Mouse (Mus musculus): ENCODE measurements around the gene Thsd7b. TPM values are rescaled to one million over a fixed set of nuclear protein-coding genes. Genes with fewer than 3 reads are reported as not detected.

The Thsd7b gene
- polyA plus RNA-seq, 2 experiments = 0.07 to 0.22 TPM

GRCm38 (mm10) chr1:129756548-129757240 lies 483.6 kb downstream of the Thsd7b start:
- no peak overlapping the region for H3K4me3 ChIP-seq (ENCODE audit: insufficient read depth in 1 of 2, low read depth in 2 of 2, low read length in 2 of 2)
- no peaks in the 10 kb centered on the region for H3K36me3 ChIP-seq (replicated peaks; ENCODE audit: control insufficient read depth, insufficient read depth, low read depth)
- no peak for TF ChIP-seq CTCF (IDR thresholded peaks at IDR 0.05; ENCODE audit: low read depth)
- TF ChIP-seq EP300 (IDR thresholded peaks at IDR 0.05; ENCODE audit: low read depth) = no peak
- H3K4me1 ChIP-seq (replicated peaks; ENCODE audit: control insufficient read depth in 2 of 2, insufficient read depth in 2 of 2, low read length in 1 of 2) = no peaks in the 10 kb centered on the region
- no peak overlapping the region for H3K27ac ChIP-seq
- H3K9ac ChIP-seq (replicated peaks) = no peak overlapping the region
- H3K4me2 ChIP-seq (ENCODE audit: low read depth) = no peak overlapping the region
- H3K27me3 ChIP-seq (ENCODE audit: control insufficient read depth, insufficient read depth, low read length) = no peaks in the 10 kb centered on the region
- ATAC-seq (ENCODE audit: insufficient read depth) (no peak), DNase-seq (ENCODE audit: low read depth in 3 of 3, low spot score in 3 of 3) (no peak)
- no peaks in the 10 kb centered on the region for H3K9me3 ChIP-seq (ENCODE audit: control insufficient read depth, low read length)
- 22% methylated on average over 1 of the region's 1 CpGs for WGBS (ENCODE audit: insufficient replicate concordance)

GRCm38 (mm10) chr1:129759003-129759402 lies 485.9 kb downstream of the Thsd7b start:
- H3K27ac ChIP-seq = no peak overlapping the region
- H3K4me1 ChIP-seq (replicated peaks; ENCODE audit: control insufficient read depth in 2 of 2, insufficient read depth in 2 of 2, low read length in 1 of 2) = no peaks in the 10 kb centered on the region
- H3K27me3 ChIP-seq (ENCODE audit: control insufficient read depth, insufficient read depth, low read length) = no peaks in the 10 kb centered on the region
- TF ChIP-seq CTCF (IDR thresholded peaks at IDR 0.05; ENCODE audit: low read depth) (no peak), EP300 (IDR thresholded peaks at IDR 0.05; ENCODE audit: low read depth) (no peak)
- WGBS (ENCODE audit: insufficient replicate concordance) = 54% methylated on average over 1 of the region's 1 CpGs
- DNase-seq (ENCODE audit: low read depth in 3 of 3, low spot score in 3 of 3) (no peak), ATAC-seq (ENCODE audit: insufficient read depth) (no peak)
- H3K4me3 ChIP-seq (ENCODE audit: insufficient read depth in 1 of 2, low read depth in 2 of 2, low read length in 2 of 2) = no peak overlapping the region
- no peaks in the 10 kb centered on the region for H3K9me3 ChIP-seq (ENCODE audit: control insufficient read depth, low read length)
- no peak overlapping the region for H3K4me2 ChIP-seq (ENCODE audit: low read depth)
- no peak overlapping the region for H3K9ac ChIP-seq (replicated peaks)
- no peaks in the 10 kb centered on the region for H3K36me3 ChIP-seq (replicated peaks; ENCODE audit: control insufficient read depth, insufficient read depth, low read depth)

- H3K36me3 ChIP-seq (replicated peaks; ENCODE audit: control insufficient read depth, insufficient read depth, low read depth) = no peaks in the 10 kb centered on the region
- no peak overlapping the region for H3K27ac ChIP-seq
- TF ChIP-seq EP300 (IDR thresholded peaks at IDR 0.05; ENCODE audit: low read depth) (no peak), CTCF (IDR thresholded peaks at IDR 0.05; ENCODE audit: low read depth) (no peak)
- ATAC-seq (ENCODE audit: insufficient read depth) = no peak
- no peak overlapping the region for H3K9ac ChIP-seq (replicated peaks)
- no peak overlapping the region for H3K4me2 ChIP-seq (ENCODE audit: low read depth)
- no peak overlapping the region for H3K4me3 ChIP-seq (ENCODE audit: insufficient read depth in 1 of 2, low read depth in 2 of 2, low read length in 2 of 2)
- no peaks in the 10 kb centered on the region for H3K4me1 ChIP-seq (replicated peaks; ENCODE audit: control insufficient read depth in 2 of 2, insufficient read depth in 2 of 2, low read length in 1 of 2)
- H3K27me3 ChIP-seq (ENCODE audit: control insufficient read depth, insufficient read depth, low read length) = no peaks in the 10 kb centered on the region
- DNase-seq (ENCODE audit: low read depth in 3 of 3, low spot score in 3 of 3) = no peak
- H3K9me3 ChIP-seq (ENCODE audit: control insufficient read depth, low read length) = no peaks in the 10 kb centered on the region
- 41% methylated on average over 1 of the region's 1 CpGs for WGBS (ENCODE audit: insufficient replicate concordance)
Observed at GRCm38 (mm10) chr1:129761234-129761633, 488.1 kb downstream of the Thsd7b start.

GRCm38 (mm10) chr1:129764748-129765147 lies 491.6 kb downstream of the Thsd7b start:
- H3K4me3 ChIP-seq (ENCODE audit: insufficient read depth in 1 of 2, low read depth in 2 of 2, low read length in 2 of 2) = no peak overlapping the region
- 18% methylated on average over 2 of the region's 2 CpGs for WGBS (ENCODE audit: insufficient replicate concordance)
- no peaks in the 10 kb centered on the region for H3K36me3 ChIP-seq (replicated peaks; ENCODE audit: control insufficient read depth, insufficient read depth, low read depth)
- no peaks in the 10 kb centered on the region for H3K4me1 ChIP-seq (replicated peaks; ENCODE audit: control insufficient read depth in 2 of 2, insufficient read depth in 2 of 2, low read length in 1 of 2)
- DNase-seq (ENCODE audit: low read depth in 3 of 3, low spot score in 3 of 3) = no peak
- H3K4me2 ChIP-seq (ENCODE audit: low read depth) = no peak overlapping the region
- ATAC-seq (ENCODE audit: insufficient read depth) = no peak
- H3K27ac ChIP-seq = no peak overlapping the region
- H3K27me3 ChIP-seq (ENCODE audit: control insufficient read depth, insufficient read depth, low read length) = no peaks in the 10 kb centered on the region
- H3K9me3 ChIP-seq (ENCODE audit: control insufficient read depth, low read length) = no peaks in the 10 kb centered on the region
- TF ChIP-seq CTCF (IDR thresholded peaks at IDR 0.05; ENCODE audit: low read depth) (no peak), EP300 (IDR thresholded peaks at IDR 0.05; ENCODE audit: low read depth) (no peak)
- H3K9ac ChIP-seq (replicated peaks) = no peak overlapping the region

- TF ChIP-seq CTCF (IDR thresholded peaks at IDR 0.05; ENCODE audit: low read depth) (no peak), EP300 (IDR thresholded peaks at IDR 0.05; ENCODE audit: low read depth) (no peak)
- ATAC-seq (ENCODE audit: insufficient read depth) (no peak), DNase-seq (ENCODE audit: low read depth in 3 of 3, low spot score in 3 of 3) (no peak)
- no peaks in the 10 kb centered on the region for H3K9me3 ChIP-seq (ENCODE audit: control insufficient read depth, low read length)
- H3K4me3 ChIP-seq (ENCODE audit: insufficient read depth in 1 of 2, low read depth in 2 of 2, low read length in 2 of 2) = no peak overlapping the region
- H3K4me2 ChIP-seq (ENCODE audit: low read depth) = no peak overlapping the region
- H3K36me3 ChIP-seq (replicated peaks; ENCODE audit: control insufficient read depth, insufficient read depth, low read depth) = no peaks in the 10 kb centered on the region
- 8% methylated on average over 5 of the region's 5 CpGs for WGBS (ENCODE audit: insufficient replicate concordance)
- no peaks in the 10 kb centered on the region for H3K4me1 ChIP-seq (replicated peaks; ENCODE audit: control insufficient read depth in 2 of 2, insufficient read depth in 2 of 2, low read length in 1 of 2)
- H3K27me3 ChIP-seq (ENCODE audit: control insufficient read depth, insufficient read depth, low read length) = no peaks in the 10 kb centered on the region
- no peak overlapping the region for H3K9ac ChIP-seq (replicated peaks)
- no peak overlapping the region for H3K27ac ChIP-seq
Observed at GRCm38 (mm10) chr1:129777055-129777454, 504.0 kb downstream of the Thsd7b start.
